Mouse (Mus musculus) left cerebral cortex, postnatal 36 days (tissue): ENCODE results near the gene Plp2. TPM values are rescaled to one million over a fixed set of nuclear protein-coding genes. Genes with fewer than 3 reads are reported as not detected.
A peak's percentile ranks its signal among the peaks of the same experiment; 100 is the strongest.
"Not testable (repeated sequence)": the region's sequence is repeated elsewhere in the genome, so short reads cannot be mapped to it uniquely, and the experiment has no call there.

Experiments
- DNase-seq, 2 experiments: peaks; one replicate each; pipeline ENCODE4 v3.0.0; 2021 to 2022; ENCODE audit warnings: low spot score in 2 of 2, mixed read lengths in 1 of 2
- intact Hi-C: fragments of 180-260 bp; cut with DNase I; formaldehyde crosslinking; loops from one replicate; pipeline ENCODE4 v1.15.1; 2025
- total RNA-seq, 2 experiments: library from RNA; stranded (reverse); gene quantifications; 2 replicates each; pipeline ENCODE4 v1.2.3; 2021

The Plp2 gene
- total RNA-seq = 1 to 10 TPM; 8.4 to 9.1 TPM

- intact Hi-C loops = no loop called here
- DNase-seq = peak in 1 of 2 experiments; percentile 28
Observed at GRCm38 (mm10) chrX:7670921-7671623, at the start of gene Plp2. Gene Plp2 (minus strand): TSS chrX:7671390.

GRCm38 (mm10) chrX:7716058-7716457, 44.9 kb upstream of the Plp2 start:
- DNase-seq, intact Hi-C loops: not testable (repeated sequence)

- intact Hi-C loops = not testable (repeated sequence)
- peak; percentile 88 to 91 for DNase-seq
Observed at GRCm38 (mm10) chrX:7714135-7714899, 43.1 kb upstream of the Plp2 start, which contains the start of gene Wdr45. Gene Wdr45 (plus strand): TSS chrX:7714333.

- DNase-seq, intact Hi-C loops: not testable (repeated sequence)
Observed at GRCm38 (mm10) chrX:7713764-7714134, 42.6 kb upstream of the Plp2 start.

GRCm38 (mm10) chrX:7696954-7697381, 25.8 kb upstream of the Plp2 start, which contains the start of gene Gpkow:
Gene Gpkow (plus strand): TSS chrX:7697131.
- DNase-seq = peak; percentile 77 to 79
- intact Hi-C loops = no loop called here

- DNase-seq = no peak
- intact Hi-C loops = no loop called here
Observed at GRCm38 (mm10) chrX:7696520-7696919, 25.3 kb upstream of the Plp2 start.

GRCm38 (mm10) chrX:7692862-7693261, 21.7 kb upstream of the Plp2 start:
- intact Hi-C loops = loop anchor here (5.0 kb wide), 1 partner anchor 221 kb away; no protein-coding TSS in a partner anchor
- no peak for DNase-seq

- DNase-seq = no peak
- intact Hi-C loops = loop anchor here (5.0 kb wide), 1 partner anchor 218 kb away; no protein-coding TSS in a partner anchor
Observed at GRCm38 (mm10) chrX:7690486-7690885, 19.3 kb upstream of the Plp2 start.

- intact Hi-C loops = no loop called here
- DNase-seq = no peak
Observed at GRCm38 (mm10) chrX:7688321-7688720, 17.1 kb upstream of the Plp2 start.

GRCm38 (mm10) chrX:7680864-7681263, 9.7 kb upstream of the Plp2 start, which contains the start of gene Magix:
Gene Magix (minus strand): TSS chrX:7681251.
- intact Hi-C loops = no loop called here
- no peak for DNase-seq

- intact Hi-C loops = no loop called here
- DNase-seq = no peak
Observed at GRCm38 (mm10) chrX:7680057-7680412, 8.8 kb upstream of the Plp2 start.

- peak; percentile 82 to 83 for DNase-seq
- intact Hi-C loops = no loop called here
Observed at GRCm38 (mm10) chrX:7679405-7680056, 8.3 kb upstream of the Plp2 start.

GRCm38 (mm10) chrX:7678986-7679385, 7.8 kb upstream of the Plp2 start:
- intact Hi-C loops = no loop called here
- DNase-seq = no peak

- no peak for DNase-seq
- intact Hi-C loops = no loop called here
Observed at GRCm38 (mm10) chrX:7675001-7675380, 3.8 kb upstream of the Plp2 start.

GRCm38 (mm10) chrX:7674284-7675000, 3.3 kb upstream of the Plp2 start:
- intact Hi-C loops = no loop called here
- DNase-seq = peak; percentile 27

- DNase-seq = no peak
- intact Hi-C loops = no loop called here
Observed at GRCm38 (mm10) chrX:7673578-7674281, 2.5 kb upstream of the Plp2 start.

- DNase-seq = no peak
- intact Hi-C loops = no loop called here
Observed at GRCm38 (mm10) chrX:7672739-7673138, 1.5 kb upstream of the Plp2 start.

- DNase-seq = peak in 1 of 2 experiments; percentile 43
- intact Hi-C loops = no loop called here
Observed at GRCm38 (mm10) chrX:7670390-7670881, 754 bp downstream of the Plp2 start.
